Mouse (Mus musculus) liver, embryonic 11.5 days (tissue): ENCODE results near the gene Lingo2. TPM values are rescaled to one million over a fixed set of nuclear protein-coding genes. Genes with fewer than 3 reads are reported as not detected.

Experiments used
- ATAC-seq: fragments of 200-750 bp; cut with Nextera tagmentation; replicated peaks from 2 replicates; pipeline ENCODE4 v1.8.0; 2017; ENCODE audit warnings: moderate number of reproducible peaks, mild to moderate bottlenecking, moderate TSS enrichment, moderate library complexity; ENCODE audit not compliant: low FRiP score
- DNase-seq: peaks from one replicate; pipeline ENCODE4 v3.0.0-alpha.2; 2017; ENCODE audit warnings: low spot score
- H3K27ac ChIP-seq: fragments of 300-500 bp; sonication (generic); 2 replicates; pipeline ENCODE4 v1.5.1; 2014; ENCODE audit warnings: mild to moderate bottlenecking, low read depth, low read length, control low read depth
- H3K27me3 ChIP-seq: fragments of 300-500 bp; sonication (generic); replicated peaks from 2 replicates; pipeline ENCODE4 v1.6.1; 2014; ENCODE audit warnings: low read length, mixed read lengths; ENCODE audit not compliant: control insufficient read depth, insufficient read depth
- H3K36me3 ChIP-seq: fragments of 300-500 bp; sonication (generic); 2 replicates; pipeline ENCODE4 v1.6.1; 2014; ENCODE audit warnings: mild to moderate bottlenecking, low read length, moderate library complexity, mixed read lengths; ENCODE audit not compliant: control insufficient read depth, insufficient read depth
- H3K4me1 ChIP-seq: fragments of 300-500 bp; sonication (generic); replicated peaks from 2 replicates; pipeline ENCODE4 v1.6.1; 2014; ENCODE audit warnings: low read length, mixed read lengths; ENCODE audit not compliant: control insufficient read depth, insufficient read depth
- H3K4me2 ChIP-seq: fragments of 300-500 bp; sonication (generic); 2 replicates; pipeline ENCODE4 v1.6.1; 2014; ENCODE audit warnings: mild to moderate bottlenecking, control low read depth, moderate library complexity
- H3K4me3 ChIP-seq: fragments of 300-500 bp; sonication (generic); 2 replicates; pipeline ENCODE4 v1.5.1; 2014; ENCODE audit warnings: low read depth, low read length, control low read depth
- H3K9ac ChIP-seq: fragments of 300-500 bp; sonication (generic); 2 replicates; pipeline ENCODE4 v1.6.1; 2014; ENCODE audit warnings: low read depth, low read length, control low read depth
- H3K9me3 ChIP-seq: fragments of 300-500 bp; sonication (generic); 2 replicates; pipeline ENCODE4 v1.6.1; 2016; ENCODE audit warnings: low read length, inconsistent platforms, mixed read lengths; ENCODE audit not compliant: control insufficient read depth
- WGBS: fragments of 180-500 bp; shearing (Covaris S2); extraction: QIAGEN DNeasy Blood & Tissue Kit; methylation state at CpG from one replicate; pipeline ENCODE4 v1.1.7; 2014; 5-methylcytosine and 5-hydroxymethylcytosine counted together
- polyA plus RNA-seq: library from polyadenylated mRNA; unstranded; fragments of >200 nt; fragmentation: Nextera tagmentation; extraction: Ambion mirVana; gene quantifications from 2 replicates; pipeline ENCODE4 v1.2.1, GENCODE M21; 2014

Lingo2 gene
- polyA plus RNA-seq, 1 experiment from 2014 or later: 0.18 TPM

- H3K4me1 ChIP-seq: no peaks in the 10 kb centered on the region
- no peaks in the 10 kb centered on the region for H3K27me3 ChIP-seq
- H3K27ac ChIP-seq: no peak overlapping the region
- no peaks in the 10 kb centered on the region for H3K36me3 ChIP-seq
- ATAC-seq: no peak
- WGBS: 73% methylated on average over 2 of the region's 2 CpGs
- H3K4me3 ChIP-seq: no peak overlapping the region
- no peak overlapping the region for H3K9ac ChIP-seq
- DNase-seq: no peak
- H3K9me3 ChIP-seq: no peaks in the 10 kb centered on the region
- H3K4me2 ChIP-seq: no peak overlapping the region
Observed at GRCm38 (mm10) chr4:35992005-35992763, 959.4 kb downstream of the Lingo2 start.

GRCm38 (mm10) chr4:35986012-35986411 lies 965.5 kb downstream of the Lingo2 start:
- H3K4me2 ChIP-seq: no peak overlapping the region
- WGBS: 79% methylated on average over 6 of the region's 6 CpGs
- H3K27ac ChIP-seq: no peak overlapping the region
- no peak overlapping the region for H3K9ac ChIP-seq
- no peaks in the 10 kb centered on the region for H3K4me1 ChIP-seq
- no peak overlapping the region for H3K4me3 ChIP-seq
- H3K36me3 ChIP-seq: no peaks in the 10 kb centered on the region
- H3K9me3 ChIP-seq: no peaks in the 10 kb centered on the region
- ATAC-seq (no peak), DNase-seq (no peak)
- H3K27me3 ChIP-seq: no peaks in the 10 kb centered on the region

GRCm38 (mm10) chr4:35963532-35963931 lies 988.0 kb downstream of the Lingo2 start:
- Histone ChIP-seq H3K27me3 (no peaks in the 10 kb centered on the region), H3K9ac (no peak overlapping the region), H3K4me3 (no peak overlapping the region), H3K36me3 (no peaks in the 10 kb centered on the region), H3K4me1 (no peaks in the 10 kb centered on the region), H3K4me2 (no peak overlapping the region), H3K27ac (no peak overlapping the region), H3K9me3 (no peaks in the 10 kb centered on the region)
- 83% methylated on average over 4 of the region's 4 CpGs for WGBS
- ATAC-seq: no peak
- DNase-seq: no peak

GRCm38 (mm10) chr4:35951894-35952293 lies 999.7 kb downstream of the Lingo2 start:
- H3K4me1 ChIP-seq: no peaks in the 10 kb centered on the region
- no peak overlapping the region for H3K27ac ChIP-seq
- H3K9me3 ChIP-seq: no peaks in the 10 kb centered on the region
- no peak overlapping the region for H3K9ac ChIP-seq
- H3K4me2 ChIP-seq: no peak overlapping the region
- H3K4me3 ChIP-seq: no peak overlapping the region
- DNase-seq: no peak
- H3K27me3 ChIP-seq: no peaks in the 10 kb centered on the region
- no peak for ATAC-seq
- no peaks in the 10 kb centered on the region for H3K36me3 ChIP-seq

GRCm38 (mm10) chr4:35951251-35951650 lies 1000.3 kb downstream of the Lingo2 start:
- Histone ChIP-seq H3K4me3 (no peak overlapping the region), H3K4me1 (no peaks in the 10 kb centered on the region), H3K36me3 (no peaks in the 10 kb centered on the region), H3K4me2 (no peak overlapping the region), H3K27ac (no peak overlapping the region), H3K27me3 (no peaks in the 10 kb centered on the region), H3K9me3 (no peaks in the 10 kb centered on the region), H3K9ac (no peak overlapping the region)
- ATAC-seq: no peak
- DNase-seq: no peak
- 78% methylated on average over 3 of the region's 3 CpGs for WGBS

GRCm38 (mm10) chr4:35934056-35934661 lies 1017.4 kb downstream of the Lingo2 start:
- Histone ChIP-seq H3K4me3 (no peak overlapping the region), H3K27ac (no peak overlapping the region), H3K27me3 (no peaks in the 10 kb centered on the region), H3K4me2 (no peak overlapping the region), H3K36me3 (no peaks in the 10 kb centered on the region), H3K9me3 (no peaks in the 10 kb centered on the region), H3K9ac (no peak overlapping the region), H3K4me1 (no peaks in the 10 kb centered on the region)
- ATAC-seq (no peak), DNase-seq (no peak)
- WGBS: 57% methylated on average over 4 of the region's 4 CpGs

GRCm38 (mm10) chr4:35927722-35928121 lies 1023.8 kb downstream of the Lingo2 start:
- no peak overlapping the region for H3K9ac ChIP-seq
- H3K4me1 ChIP-seq: no peaks in the 10 kb centered on the region
- DNase-seq: no peak
- no peaks in the 10 kb centered on the region for H3K27me3 ChIP-seq
- no peaks in the 10 kb centered on the region for H3K36me3 ChIP-seq
- no peak for ATAC-seq
- WGBS: 84% methylated on average over 2 of the region's 2 CpGs
- no peaks in the 10 kb centered on the region for H3K9me3 ChIP-seq
- no peak overlapping the region for H3K4me2 ChIP-seq
- no peak overlapping the region for H3K4me3 ChIP-seq
- H3K27ac ChIP-seq: no peak overlapping the region

GRCm38 (mm10) chr4:35917453-35917852 lies 1034.1 kb downstream of the Lingo2 start:
- Histone ChIP-seq H3K4me2 (no peak overlapping the region), H3K9me3 (no peaks in the 10 kb centered on the region), H3K9ac (no peak overlapping the region), H3K27ac (no peak overlapping the region), H3K4me1 (no peaks in the 10 kb centered on the region), H3K4me3 (no peak overlapping the region), H3K27me3 (no peaks in the 10 kb centered on the region), H3K36me3 (no peaks in the 10 kb centered on the region)
- no peak for DNase-seq
- 78% methylated on average over 3 of the region's 3 CpGs for WGBS
- ATAC-seq: no peak
